Comparison of ENCODE assay signal across 8 mouse cellular contexts in the genomic region with DNA sequence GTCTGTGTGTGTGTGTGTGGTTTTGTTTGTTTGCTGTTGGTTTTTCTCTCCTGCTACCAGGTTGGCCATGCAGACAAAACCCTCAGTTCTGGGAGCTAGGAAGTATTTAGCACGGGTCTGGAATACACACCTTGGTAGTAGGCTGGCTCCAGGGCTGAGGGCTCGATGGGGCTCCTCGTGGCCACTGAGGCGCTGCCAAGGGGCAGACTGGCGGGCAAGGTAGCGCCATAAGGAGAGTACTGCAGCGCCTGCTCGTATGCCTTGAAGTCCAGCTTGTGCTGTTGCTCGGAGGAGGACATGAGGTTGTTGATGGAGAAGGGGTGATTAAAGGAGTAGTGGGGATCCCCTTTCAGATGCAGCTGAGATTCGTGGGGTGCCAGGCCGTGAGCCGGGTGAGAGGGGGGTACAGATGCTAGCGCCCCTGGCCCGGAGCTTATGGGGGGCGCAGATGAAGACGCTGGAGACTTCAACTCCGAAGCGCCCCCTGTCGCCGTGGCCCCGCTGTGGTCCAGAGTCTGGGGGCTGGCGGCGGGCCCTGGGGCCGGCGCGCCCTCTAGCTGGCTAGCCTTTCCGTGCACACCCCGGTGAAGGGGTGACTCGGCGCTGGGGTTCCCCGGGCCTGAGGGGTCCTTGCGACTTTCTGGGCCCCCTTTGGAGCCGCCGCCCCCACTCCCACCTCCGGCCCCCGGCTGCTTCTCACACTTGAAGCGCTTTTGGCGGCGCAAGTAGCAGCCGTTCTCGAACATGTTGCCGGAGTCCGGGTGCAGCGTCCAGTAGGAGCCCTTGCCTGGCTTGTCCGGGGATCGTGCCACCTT. TPM values are rescaled to one million over a fixed set of nuclear protein-coding genes. Genes with fewer than 3 reads are reported as not detected.
DNase-seq lines count a peak whose midpoint lies in the region; ATAC-seq and TF ChIP-seq lines count a peak whose summit lies in the region.

No protein-coding gene starts in this region.

- H3K9me3 ChIP-seq in ES-Bruce4 (replicated peaks; ENCODE audit: control insufficient read depth, insufficient read depth, low read length, poor library complexity, severe bottlenecking): no peaks in the 10 kb centered on the region
- H3K9me3 ChIP-seq in heart, postnatal 0 days (replicated peaks; ENCODE audit: control insufficient read depth, low read length): no peaks in the 10 kb centered on the region
- no peaks in the 10 kb centered on the region for H3K9me3 ChIP-seq in stomach, embryonic 14.5 days (ENCODE audit: control insufficient read depth, low read depth, low read length)

- H3K9ac ChIP-seq in ES-Bruce4 (ENCODE audit: low read depth, poor library complexity, severe bottlenecking): 0 out of 2 replicates have a peak overlapping the region, but pooled peaks have one; percentile 26
- H3K9ac ChIP-seq in heart, postnatal 0 days (replicated peaks; ENCODE audit: low read depth, low read length): no peak overlapping the region
- H3K9ac ChIP-seq in stomach, embryonic 14.5 days (replicated peaks; ENCODE audit: low read depth, low read length): peak overlapping the region; percentile 43

- intact Hi-C loops in left cerebral cortex, postnatal 10 days (cut with DNase I): loop anchor here (5.0 kb wide), 1 partner anchor 1015 kb away; no protein-coding TSS in a partner anchor

- no peaks in the 10 kb centered on the region for H3K36me3 ChIP-seq in ES-Bruce4 (ENCODE audit: control insufficient read depth, insufficient read depth, low read length, poor library complexity, severe bottlenecking)
- H3K36me3 ChIP-seq in heart, postnatal 0 days (replicated peaks; ENCODE audit: control insufficient read depth, insufficient read depth, low read length): no peaks in the 10 kb centered on the region
- no peaks in the 10 kb centered on the region for H3K36me3 ChIP-seq in stomach, embryonic 14.5 days (ENCODE audit: control insufficient read depth, insufficient read depth, low read length)

- WGBS in heart, postnatal 0 days: 2% methylated on average over 39 of the region's 46 CpGs
- WGBS in lung, adult 2 months: 4% methylated on average over 45 of the region's 46 CpGs
- 1% methylated on average over 46 of the region's 46 CpGs for WGBS in stomach, embryonic 14.5 days

- peaks cover 41% of the 10 kb centered on the region for H3K27me3 ChIP-seq in ES-Bruce4 (ENCODE audit: control insufficient read depth, insufficient read depth, low read length, poor library complexity, severe bottlenecking)
- peaks cover 89% of the 10 kb centered on the region for H3K27me3 ChIP-seq in heart, postnatal 0 days (ENCODE audit: control insufficient read depth, insufficient read depth, low read length)
- peaks cover 36% of the 10 kb centered on the region for H3K27me3 ChIP-seq in stomach, embryonic 14.5 days (ENCODE audit: control insufficient read depth, insufficient read depth, low read length)

- no peaks in the 10 kb centered on the region for H3K4me1 ChIP-seq in ES-Bruce4 (ENCODE audit: control insufficient read depth, insufficient read depth, low read length)
- no peaks in the 10 kb centered on the region for H3K4me1 ChIP-seq in heart, postnatal 0 days (ENCODE audit: control insufficient read depth, insufficient read depth)
- H3K4me1 ChIP-seq in lung, adult 2 months (ENCODE audit: control insufficient read depth, insufficient read depth, low read length): peaks cover 7% of the 10 kb centered on the region; the same call in 1 of the 2 replicates
- peaks cover 7% of the 10 kb centered on the region; the same call in 1 of the 2 replicates for H3K4me1 ChIP-seq in stomach, embryonic 14.5 days (ENCODE audit: control insufficient read depth, insufficient read depth, low read length)

- TF ChIP-seq CTCF in ES-Bruce4 (IDR thresholded peaks at IDR 0.05; ENCODE audit: low read depth, low read length): peak; percentile 67
- no peak for TF ChIP-seq CTCF in heart, postnatal 0 days (IDR thresholded peaks at IDR 0.05; ENCODE audit: low read depth)
- no peak for TF ChIP-seq CTCF in lung, adult 2 months (IDR thresholded peaks at IDR 0.05; ENCODE audit: insufficient read depth, low read length)

- no peak for TF ChIP-seq EP300 in ES-Bruce4 (IDR thresholded peaks at IDR 0.05; ENCODE audit: insufficient read depth, low read depth, low read length)
- no peak for TF ChIP-seq EP300 in heart, postnatal 0 days (IDR thresholded peaks at IDR 0.05; ENCODE audit: low read depth)

- peak; percentile 60 for DNase-seq in ZHBTc4 (ENCODE audit: low read depth, low spot score)
- DNase-seq in heart, postnatal 0 days (ENCODE audit: low spot score): no peak
- peak; percentile 70 for DNase-seq in lung, adult 2 months
- no peak for DNase-seq in spleen, adult 18-20 months
- no peak for DNase-seq in frontal cortex, postnatal 10 days (ENCODE audit: low spot score in 2 of 2)
- no peak for DNase-seq in left cerebral cortex, postnatal 10 days (ENCODE audit: extremely low spot score in 1 of 2, low spot score in 2 of 2)

- no peak for ATAC-seq in heart, postnatal 0 days (ENCODE audit: insufficient read depth, low read depth)
- ATAC-seq in stomach, embryonic 14.5 days (ENCODE audit: insufficient number of reproducible peaks, insufficient read depth, low FRiP score, low read depth): no peak

- no peak overlapping the region for H3K27ac ChIP-seq in ES-Bruce4 (ENCODE audit: insufficient read depth, low read length)
- H3K27ac ChIP-seq in heart, postnatal 0 days (ENCODE audit: low read depth): no peak overlapping the region
- peak overlapping the region; percentile 64 for H3K27ac ChIP-seq in stomach, embryonic 14.5 days (ENCODE audit: low read length)

- TF ChIP-seq POLR2A in ES-Bruce4 (IDR thresholded peaks at IDR 0.05; ENCODE audit: insufficient read depth, low read length): no peak
- TF ChIP-seq POLR2A in lung, adult 2 months (IDR thresholded peaks at IDR 0.05; ENCODE audit: borderline replicate concordance, extremely low read depth, low read depth, low read length): no peak

- H3K4me3 ChIP-seq in ES-Bruce4 (ENCODE audit: low read depth, low read length): peak overlapping the region; percentile 47
- H3K4me3 ChIP-seq in heart, postnatal 0 days (ENCODE audit: low read depth, low read length): 0 out of 2 replicates have a peak overlapping the region, but pooled peaks have one; percentile 1
- peak overlapping the region; percentile 46 for H3K4me3 ChIP-seq in lung, adult 2 months (replicated peaks; ENCODE audit: extremely low read depth, low read depth, low read length)
- peak overlapping the region; percentile 46 for H3K4me3 ChIP-seq in stomach, embryonic 14.5 days (ENCODE audit: low read depth, low read length)

- no peak overlapping the region for H3K4me2 ChIP-seq in heart, postnatal 0 days (ENCODE audit: low read depth, low read length)
- H3K4me2 ChIP-seq in stomach, embryonic 14.5 days (replicated peaks; ENCODE audit: low read depth, low read length): peak overlapping the region; percentile 24

RNA-seq across cellular contexts. Expression of a gene that starts 4.6 kb away (rescaled TPM):
- polyA plus RNA-seq in ES-Bruce4 (2011; ENCODE audit: insufficient read depth, insufficient read length, low read depth, missing spikeins): 0.62 and 0.85 TPM in 2 replicates
- 1.6 TPM in 1 of 2 replicates, not detected in the other for total RNA-seq in heart, postnatal 0 days (2014; rRNA removed; ENCODE audit: low replicate concordance)
- polyA plus RNA-seq in heart, postnatal 0 days (2015; fragmentation: Nextera tagmentation; extraction: Ambion mirVana): 0.18 TPM in 1 of 2 replicates, not detected in the other
- 28.5 and 31.1 TPM in 2 replicates for polyA plus RNA-seq in lung, adult 2 months (2012; rRNA removed)
- polyA plus RNA-seq in stomach, embryonic 14.5 days (2014; fragmentation: Nextera tagmentation; extraction: Ambion mirVana): 19.6 and 20.0 TPM in 2 replicates
- total RNA-seq in left cerebral cortex, postnatal 10 days (2021): not detected

RNA-seq across cellular contexts. Expression of a gene that starts 21.8 kb away (rescaled TPM):
- polyA plus RNA-seq in ES-Bruce4 (2011; ENCODE audit: insufficient read depth, insufficient read length, low read depth, missing spikeins): 0.22 and 0.24 TPM in 2 replicates
- total RNA-seq in heart, postnatal 0 days (2014; rRNA removed; ENCODE audit: low replicate concordance): 0.15 TPM in 1 of 2 replicates, not detected in the other
- polyA plus RNA-seq in heart, postnatal 0 days (2015; fragmentation: Nextera tagmentation; extraction: Ambion mirVana): 0.01 TPM in 1 of 2 replicates, not detected in the other
- 3.5 and 5.2 TPM in 2 replicates for polyA plus RNA-seq in lung, adult 2 months (2012; rRNA removed)
- polyA plus RNA-seq in stomach, embryonic 14.5 days (2014; fragmentation: Nextera tagmentation; extraction: Ambion mirVana): 9.0 and 11.4 TPM in 2 replicates
- total RNA-seq in left cerebral cortex, postnatal 10 days (2021): 1 to 10 TPM in 1 of 2 experiments, under 1 TPM in 1; 0.62 to 1.2 TPM

Comparison
In these comparisons a context has a peak if more than half of its experiments do, and no peak if none do; other contexts are left out.
1. DNase-seq: peak in ZHBTc4 (single experiment) and lung, adult 2 months (single experiment); none in heart, postnatal 0 days (single experiment), spleen, adult 18-20 months (0 of 2), frontal cortex, postnatal 10 days (0 of 2) and left cerebral cortex, postnatal 10 days (0 of 2).
2. RNA of a gene that starts 4.6 kb away (polyA plus RNA-seq): 28.5 to 31.1 TPM in lung, adult 2 months and 19.6 to 20.0 TPM in stomach, embryonic 14.5 days; 0.62 to 0.85 TPM in ES-Bruce4 and 0.18 TPM in heart, postnatal 0 days; every median in the first group is over 10 times any median in the second.
3. Peak in every context shown above with its lines, with median percentiles within 50 percentile points of each other: H3K4me3 ChIP-seq.